Mouse (Mus musculus) c-Kit-positive CD71-positive TER-119-negative erythroid progenitor cells, embryonic 14.5 days (primary cell): ENCODE data around the gene Jak2.

Experiments used
- DNase-seq: peaks from one replicate; pipeline ENCODE4 v3.0.0-alpha.2; 2013; ENCODE audit warnings: low read depth

The Jak2 gene

GRCm38 (mm10) chr19:29252831-29253545 is 1.4 kb downstream of the Jak2 start:
- no peak for DNase-seq

GRCm38 (mm10) chr19:29253728-29254127 is 2.1 kb downstream of the Jak2 start:
- DNase-seq = peak; percentile 88

- DNase-seq = no peak
Measured at GRCm38 (mm10) chr19:29254671-29255070, 3.0 kb downstream of the Jak2 start.

GRCm38 (mm10) chr19:29255327-29256027 is 3.8 kb downstream of the Jak2 start:
- no peak for DNase-seq

- DNase-seq = no peak
Measured at GRCm38 (mm10) chr19:29261638-29262037, 10.0 kb downstream of the Jak2 start.

- no peak for DNase-seq
Measured at GRCm38 (mm10) chr19:29263492-29263891, 11.9 kb downstream of the Jak2 start.

GRCm38 (mm10) chr19:29265538-29265937 is 13.9 kb downstream of the Jak2 start:
- no peak for DNase-seq

- DNase-seq = no peak
Measured at GRCm38 (mm10) chr19:29267075-29267868, 15.6 kb downstream of the Jak2 start.

- DNase-seq = no peak
Measured at GRCm38 (mm10) chr19:29268788-29269321, 17.2 kb downstream of the Jak2 start.

- no peak for DNase-seq
Measured at GRCm38 (mm10) chr19:29270226-29270625, 18.6 kb downstream of the Jak2 start.

GRCm38 (mm10) chr19:29271147-29271578 is 19.5 kb downstream of the Jak2 start:
- DNase-seq = peak; percentile 45

- no peak for DNase-seq
Measured at GRCm38 (mm10) chr19:29272011-29272809, 20.6 kb downstream of the Jak2 start.

GRCm38 (mm10) chr19:29276414-29276813 is 24.8 kb downstream of the Jak2 start:
- DNase-seq = no peak

- no peak for DNase-seq
Measured at GRCm38 (mm10) chr19:29278944-29279587, 27.4 kb downstream of the Jak2 start.

- DNase-seq = no peak
Measured at GRCm38 (mm10) chr19:29285451-29285869, 33.8 kb downstream of the Jak2 start.

GRCm38 (mm10) chr19:29287863-29288262 is 36.2 kb downstream of the Jak2 start:
- DNase-seq = no peak

- DNase-seq = no peak
Measured at GRCm38 (mm10) chr19:29291532-29291931, 39.9 kb downstream of the Jak2 start.

- no peak for DNase-seq
Measured at GRCm38 (mm10) chr19:29292546-29292945, 40.9 kb downstream of the Jak2 start.

GRCm38 (mm10) chr19:29294756-29295155 is 43.1 kb downstream of the Jak2 start:
- DNase-seq = no peak

- no peak for DNase-seq
Measured at GRCm38 (mm10) chr19:29296166-29296565, 44.5 kb downstream of the Jak2 start.

GRCm38 (mm10) chr19:29297366-29297765 is 45.7 kb downstream of the Jak2 start:
- DNase-seq = no peak
